Mouse (Mus musculus) heart, adult 2 months (tissue): ENCODE data around the gene Golga4. TPM values are rescaled to one million over a fixed set of nuclear protein-coding genes. Genes with fewer than 3 reads are reported as not detected.

Source experiments
- DNase-seq, 2 experiments: peaks; one replicate each; pipeline ENCODE4 v3.0.0; 2021
- H3K27ac ChIP-seq: fragments of 200-600 bp; 2 replicates; pipeline ENCODE4 v1.8.1; 2022
- H3K27me3 ChIP-seq: fragments of 200-500 bp; 2 replicates; pipeline ENCODE4 v1.6.1; 2012; ENCODE audit warnings: mild to moderate bottlenecking, low read length, inconsistent platforms, mixed read lengths; ENCODE audit not compliant: control insufficient read depth, insufficient read depth
- H3K36me3 ChIP-seq: fragments of 200-500 bp; 2 replicates; pipeline ENCODE4 v1.6.1; 2012; ENCODE audit warnings: low read length, inconsistent platforms; ENCODE audit not compliant: control insufficient read depth, insufficient read depth
- H3K4me1 ChIP-seq: fragments of 200-500 bp; 2 replicates; pipeline ENCODE4 v1.6.1; 2011; ENCODE audit warnings: low read length; ENCODE audit not compliant: control insufficient read depth, insufficient read depth
- H3K4me3 ChIP-seq: fragments of 200-600 bp; 2 replicates; pipeline ENCODE4 v1.8.1; 2022
- H3K79me2 ChIP-seq: fragments of 200-500 bp; replicated peaks from 2 replicates; pipeline ENCODE4 v1.6.1; 2012; ENCODE audit warnings: mild to moderate bottlenecking, inconsistent platforms, low read length, moderate library complexity, mixed read lengths; ENCODE audit not compliant: control insufficient read depth, insufficient read depth
- H3K9ac ChIP-seq: fragments of 200-500 bp; 2 replicates; pipeline ENCODE4 v1.6.1; 2012; ENCODE audit warnings: low read depth, mild to moderate bottlenecking, control low read depth, inconsistent platforms, low read length, mixed read lengths
- CTCF ChIP-seq: fragments of 200-600 bp; IDR thresholded peaks from 2 replicates; pipeline ENCODE4 v1.8.1; 2022; ENCODE audit warnings: antibody characterized with exemption, mild to moderate bottlenecking, moderate library complexity
- EP300 ChIP-seq: fragments of 200-500 bp; IDR thresholded peaks from 2 replicates; pipeline ENCODE4 v1.6.1; 2011; ENCODE audit warnings: low read depth, low read length, control low read depth; ENCODE audit not compliant: insufficient read depth
- POLR2A ChIP-seq: fragments of 200-500 bp; IDR thresholded peaks from 2 replicates; pipeline ENCODE4 v1.6.1; 2011; ENCODE audit warnings: mild to moderate bottlenecking, low read depth, low read length, control low read depth; ENCODE audit not compliant: insufficient read depth
- WGBS: fragments of 180-500 bp; shearing (Covaris S2); methylation state at CpG from one replicate; pipeline ENCODE4 v1.1.7; 2018; 5-methylcytosine and 5-hydroxymethylcytosine counted together
- intact Hi-C: fragments of 180-260 bp; cut with DNase I; formaldehyde crosslinking; loops from one replicate; pipeline ENCODE4 v1.15.1; 2025
- polyA plus RNA-seq: library from polyadenylated mRNA; depleted of rRNA; stranded (reverse); fragments of >200 nt; gene quantifications from 2 replicates; pipeline ENCODE4 v1.2.3, GENCODE M21; 2012
- total RNA-seq, 2 experiments: library from RNA; stranded (reverse); gene quantifications; 2 replicates each; pipeline ENCODE4 v1.2.3; 2021

Gene Golga4
- total and polyA plus RNA-seq, 3 experiments = 34.4 to 420 (median 350) TPM

- Histone ChIP-seq H3K79me2 (no peaks in the 10 kb centered on the region), H3K9ac (no peak overlapping the region), H3K36me3 (no peaks in the 10 kb centered on the region), H3K4me3 (no peak overlapping the region), H3K27me3 (peaks cover 1% of the 10 kb centered on the region; the same call in 1 of the 2 replicates), H3K27ac (no peak overlapping the region), H3K4me1 (no peaks in the 10 kb centered on the region)
- 84% methylated on average over 5 of the region's 5 CpGs for WGBS
- DNase-seq = no peak
- TF ChIP-seq POLR2A (no peak), CTCF (peak; percentile 30), EP300 (no peak)
- intact Hi-C loops = no loop called here
Measured at GRCm38 (mm10) chr9:118494106-118494505, 12.0 kb upstream of the Golga4 start.

GRCm38 (mm10) chr9:118495933-118496332 is 10.1 kb upstream of the Golga4 start:
- H3K79me2 ChIP-seq = no peaks in the 10 kb centered on the region
- no peak overlapping the region for H3K4me3 ChIP-seq
- H3K4me1 ChIP-seq = no peaks in the 10 kb centered on the region
- 72% methylated on average over 3 of the region's 3 CpGs for WGBS
- no peak overlapping the region for H3K27ac ChIP-seq
- intact Hi-C loops = no loop called here
- TF ChIP-seq EP300 = no peak
- no peak for TF ChIP-seq CTCF
- no peak for TF ChIP-seq POLR2A
- no peak overlapping the region for H3K9ac ChIP-seq
- H3K27me3 ChIP-seq = peaks cover 1% of the 10 kb centered on the region; the same call in 1 of the 2 replicates
- DNase-seq = no peak
- no peaks in the 10 kb centered on the region for H3K36me3 ChIP-seq

- Histone ChIP-seq H3K27me3 (no peaks in the 10 kb centered on the region), H3K4me1 (no peaks in the 10 kb centered on the region), H3K79me2 (no peaks in the 10 kb centered on the region), H3K36me3 (no peaks in the 10 kb centered on the region), H3K27ac (no peak overlapping the region), H3K4me3 (no peak overlapping the region), H3K9ac (no peak overlapping the region)
- intact Hi-C loops = no loop called here
- TF ChIP-seq EP300 = no peak
- TF ChIP-seq CTCF = no peak
- TF ChIP-seq POLR2A = no peak
- no peak for DNase-seq
- 83% methylated on average over 3 of the region's 3 CpGs for WGBS
Measured at GRCm38 (mm10) chr9:118496952-118497351, 9.1 kb upstream of the Golga4 start.

GRCm38 (mm10) chr9:118498061-118498460 is 8.0 kb upstream of the Golga4 start:
- no peaks in the 10 kb centered on the region for H3K36me3 ChIP-seq
- 57% methylated on average over 7 of the region's 7 CpGs for whole genome bisulfite sequencing
- no peak for DNase-seq
- H3K4me3 ChIP-seq = no peak overlapping the region
- H3K79me2 ChIP-seq = no peaks in the 10 kb centered on the region
- no peaks in the 10 kb centered on the region for H3K4me1 ChIP-seq
- H3K9ac ChIP-seq = no peak overlapping the region
- no peak overlapping the region for H3K27ac ChIP-seq
- H3K27me3 ChIP-seq = no peaks in the 10 kb centered on the region
- TF ChIP-seq POLR2A = no peak
- no peak for TF ChIP-seq EP300
- TF ChIP-seq CTCF = no peak
- intact Hi-C loops = no loop called here

- no peak for DNase-seq
- Histone ChIP-seq H3K79me2 (peaks cover 3% of the 10 kb centered on the region; the same call in 1 of the 2 replicates), H3K9ac (no peak overlapping the region), H3K4me3 (no peak overlapping the region), H3K36me3 (no peaks in the 10 kb centered on the region), H3K27ac (no peak overlapping the region), H3K4me1 (peaks cover 1% of the 10 kb centered on the region; the same call in 1 of the 2 replicates), H3K27me3 (no peaks in the 10 kb centered on the region)
- intact Hi-C loops = no loop called here
- TF ChIP-seq CTCF = no peak
- no peak for TF ChIP-seq POLR2A
- no peak for TF ChIP-seq EP300
- WGBS = 74% methylated on average over 6 of the region's 6 CpGs
Measured at GRCm38 (mm10) chr9:118500963-118501362, 5.1 kb upstream of the Golga4 start.

GRCm38 (mm10) chr9:118504656-118505055 is 1.4 kb upstream of the Golga4 start:
- intact Hi-C loops = no loop called here
- Histone ChIP-seq H3K79me2 (peaks cover 7% of the 10 kb centered on the region), H3K9ac (no peak overlapping the region), H3K27ac (no peak overlapping the region), H3K4me1 (peaks cover 9% of the 10 kb centered on the region), H3K4me3 (no peak overlapping the region), H3K36me3 (peaks cover 5% of the 10 kb centered on the region), H3K27me3 (no peaks in the 10 kb centered on the region)
- no peak for TF ChIP-seq EP300
- no peak for DNase-seq
- 86% methylated on average over 3 of the region's 3 CpGs for WGBS
